Mouse (Mus musculus) kidney, adult 2 months (tissue): ENCODE data around the gene Loxl1.

Experiments used
- CTCF ChIP-seq: fragments of 200-500 bp; conservative IDR thresholded peaks from 2 replicates; pipeline ENCODE4 v1.5.1; 2011; ENCODE audit warnings: low read depth, mild to moderate bottlenecking, control low read depth, low read length, moderate library complexity, mixed read lengths; ENCODE audit not compliant: insufficient read depth, insufficient read length
- POLR2A ChIP-seq: fragments of 200-500 bp; IDR thresholded peaks from one replicate; pipeline ENCODE4 v1.6.1; 2011; ENCODE audit warnings: low read depth, low read length, control low read depth

DNA sequence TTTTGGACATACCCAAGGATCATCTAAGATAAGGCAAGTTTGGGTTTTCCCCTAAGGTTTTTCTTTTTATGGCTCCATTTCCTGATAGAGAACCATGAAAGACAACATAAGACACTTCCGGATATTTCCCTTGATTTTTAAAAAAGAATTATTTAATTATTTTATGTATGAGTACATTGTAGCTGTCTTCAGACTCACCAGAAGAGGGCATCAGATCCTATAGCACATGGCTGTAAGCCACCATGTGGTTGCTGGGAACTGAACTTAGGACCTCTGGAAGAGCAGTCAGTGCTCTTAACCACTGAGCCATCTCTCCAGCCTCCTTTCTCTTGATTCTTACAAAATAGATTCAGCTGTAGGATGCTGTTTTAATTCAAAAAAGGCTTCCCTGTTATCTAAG, 28.8 kb upstream of the Loxl1 start:
- no peak for TF ChIP-seq POLR2A
- no peak for TF ChIP-seq CTCF
